Mouse (Mus musculus) intestine, embryonic 16.5 days (tissue): ENCODE data around the gene Ldlrad1. TPM values are rescaled to one million over a fixed set of nuclear protein-coding genes. Genes with fewer than 3 reads are reported as not detected.

ENCODE experiments used
- ATAC-seq: fragments of 200-750 bp; cut with Nextera tagmentation; 2 replicates; pipeline ENCODE4 v1.8.0; 2017; ENCODE audit warnings: moderate TSS enrichment, moderate library complexity
- H3K27ac ChIP-seq: fragments of 300-500 bp; sonication (generic); 2 replicates; pipeline ENCODE4 v1.5.1; 2014; ENCODE audit warnings: mild to moderate bottlenecking, low read length
- H3K27me3 ChIP-seq: fragments of 300-500 bp; sonication (generic); replicated peaks from 2 replicates; pipeline ENCODE4 v1.6.1; 2014; ENCODE audit warnings: low read length, control low read depth, mixed read lengths; ENCODE audit not compliant: control insufficient read depth, insufficient read depth
- H3K36me3 ChIP-seq: fragments of 300-500 bp; sonication (generic); 2 replicates; pipeline ENCODE4 v1.6.1; 2014; ENCODE audit warnings: low read length, control low read depth; ENCODE audit not compliant: control insufficient read depth, insufficient read depth
- H3K4me1 ChIP-seq: fragments of 300-500 bp; sonication (generic); 2 replicates; pipeline ENCODE4 v1.6.1; 2014; ENCODE audit warnings: low read length, control low read depth, mixed read lengths; ENCODE audit not compliant: control insufficient read depth, insufficient read depth
- H3K4me2 ChIP-seq: fragments of 300-500 bp; sonication (generic); 2 replicates; pipeline ENCODE4 v1.6.1; 2014; ENCODE audit warnings: low read depth, low read length, control low read depth
- H3K4me3 ChIP-seq: fragments of 300-500 bp; sonication (generic); 2 replicates; pipeline ENCODE4 v1.5.1; 2014; ENCODE audit warnings: mild to moderate bottlenecking, low read length
- H3K9ac ChIP-seq: fragments of 300-500 bp; sonication (generic); 2 replicates; pipeline ENCODE4 v1.6.1; 2014; ENCODE audit warnings: low read depth, low read length
- H3K9me3 ChIP-seq: fragments of 300-500 bp; sonication (generic); 2 replicates; pipeline ENCODE4 v1.6.1; 2016; ENCODE audit warnings: low read length, control low read depth; ENCODE audit not compliant: control insufficient read depth
- WGBS: fragments of 180-500 bp; shearing (Covaris S2); extraction: QIAGEN DNeasy Blood & Tissue Kit; methylation state at CpG from one replicate; pipeline ENCODE4 v1.1.7; 2014; 5-methylcytosine and 5-hydroxymethylcytosine counted together
- polyA plus RNA-seq: library from polyadenylated mRNA; unstranded; fragments of >200 nt; fragmentation: Nextera tagmentation; extraction: Ambion mirVana; gene quantifications from 2 replicates; pipeline ENCODE4 v1.2.1, GENCODE M21; 2015

Gene Ldlrad1
- polyA plus RNA-seq, 1 experiment from 2014 or later: not detected

DNA sequence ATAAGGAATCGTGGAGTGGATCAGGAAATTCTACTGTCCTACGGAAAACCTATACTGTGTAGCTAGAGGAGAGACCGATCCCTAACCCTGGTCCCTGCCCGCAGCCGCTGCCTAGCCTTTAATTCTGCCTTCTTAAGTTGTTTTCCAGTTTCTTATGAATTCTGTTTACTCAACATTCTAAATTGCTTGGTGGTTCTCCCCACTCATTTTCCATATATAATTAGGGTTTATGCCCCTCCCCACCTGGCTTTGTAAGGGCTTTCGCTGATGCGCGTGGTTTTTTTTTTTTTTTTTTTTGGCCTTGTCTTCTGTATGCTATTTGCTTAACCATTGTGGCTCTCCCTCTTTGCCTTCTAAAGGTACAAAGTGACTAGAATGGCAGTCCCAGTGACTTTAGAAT lies 29.4 kb upstream of the Ldlrad1 start:
- H3K9ac ChIP-seq: peak overlapping the region; percentile 94
- H3K27ac ChIP-seq: peak overlapping the region; percentile 100
- peak overlapping the region; percentile 99 for H3K4me3 ChIP-seq
- peak overlapping the region; percentile 65 for H3K4me2 ChIP-seq
- no peak for ATAC-seq
- H3K27me3 ChIP-seq: no peaks in the 10 kb centered on the region
- 1% methylated on average over 8 of the region's 8 CpGs for WGBS
- peaks cover 30% of the 10 kb centered on the region for H3K4me1 ChIP-seq
- no peaks in the 10 kb centered on the region for H3K9me3 ChIP-seq
- no peaks in the 10 kb centered on the region for H3K36me3 ChIP-seq

DNA sequence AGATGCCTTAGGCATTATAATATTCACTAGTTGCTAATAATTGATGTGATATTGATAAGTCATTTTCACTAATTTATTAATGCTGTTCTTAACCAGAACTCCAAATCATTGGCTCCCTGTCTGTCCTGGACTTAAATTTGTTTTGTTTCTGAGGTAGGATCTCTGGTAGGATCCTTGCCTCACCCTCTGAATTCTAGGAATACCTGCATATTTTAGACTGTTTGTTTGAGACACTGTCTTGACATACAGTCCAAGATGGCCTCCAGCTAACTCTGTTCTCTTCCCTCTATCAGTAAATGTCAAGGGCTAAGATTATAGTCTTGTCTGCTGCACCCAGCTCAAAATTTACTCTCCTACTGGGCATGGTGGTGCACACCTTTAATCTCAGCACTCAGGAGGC lies 28.2 kb upstream of the Ldlrad1 start:
- no peak for ATAC-seq
- Histone ChIP-seq H3K4me2 (no peak overlapping the region), H3K4me3 (no peak overlapping the region)

DNA sequence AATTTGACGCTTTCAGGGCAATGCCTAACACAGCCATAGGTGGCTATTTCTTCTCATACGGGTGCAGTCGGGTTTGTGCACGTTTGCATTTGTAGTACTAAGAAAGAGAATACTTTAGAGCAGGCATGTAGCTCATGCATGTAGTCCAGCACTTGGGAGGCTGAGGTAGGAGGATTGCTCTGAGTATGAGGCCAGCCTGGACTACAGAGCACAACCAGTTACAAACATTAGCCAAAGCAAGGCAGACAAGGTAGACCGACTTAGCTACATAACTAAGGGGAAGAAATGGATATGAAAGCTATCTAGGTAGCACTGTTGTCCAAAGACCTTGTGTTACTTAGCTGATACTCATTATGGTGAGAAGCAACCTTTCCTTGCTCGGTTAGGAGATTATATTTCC lies 27.1 kb upstream of the Ldlrad1 start:
- ATAC-seq: no peak
- 87% methylated on average over 6 of the region's 6 CpGs for WGBS
- Histone ChIP-seq H3K4me1 (peaks cover 30% of the 10 kb centered on the region), H3K27ac (no peak overlapping the region), H3K4me2 (no peak overlapping the region), H3K9me3 (no peaks in the 10 kb centered on the region), H3K4me3 (no peak overlapping the region), H3K36me3 (no peaks in the 10 kb centered on the region), H3K27me3 (no peaks in the 10 kb centered on the region), H3K9ac (no peak overlapping the region)

More for the DNA sequence above, 28.2 kb upstream of the Ldlrad1 start:
- no peaks in the 10 kb centered on the region for H3K27me3 ChIP-seq
- no peak overlapping the region for H3K27ac ChIP-seq
- H3K36me3 ChIP-seq: no peaks in the 10 kb centered on the region
- peaks cover 30% of the 10 kb centered on the region for H3K4me1 ChIP-seq
- no peaks in the 10 kb centered on the region for H3K9me3 ChIP-seq
- H3K9ac ChIP-seq: no peak overlapping the region

DNA sequence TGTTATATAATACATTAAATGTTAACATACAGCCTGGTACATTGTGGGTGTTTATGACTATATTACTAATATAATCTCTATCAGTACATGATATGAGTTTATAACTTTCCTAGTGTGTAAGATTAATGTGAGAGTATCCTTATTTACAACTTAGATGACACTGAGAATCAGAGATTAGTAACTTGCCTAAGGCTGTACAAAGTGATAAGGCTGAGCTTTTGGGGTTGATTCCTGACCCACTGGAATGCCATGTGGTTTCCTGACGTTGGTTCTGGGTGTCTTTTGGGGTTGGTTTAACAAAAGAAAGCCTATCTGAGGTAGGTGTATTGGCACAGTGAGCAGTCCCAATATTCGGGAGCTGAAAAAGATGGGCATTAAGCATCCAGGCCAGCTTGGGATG lies 26.2 kb upstream of the Ldlrad1 start:
- ATAC-seq: no peak
- peaks cover 28% of the 10 kb centered on the region for H3K4me1 ChIP-seq
- H3K27me3 ChIP-seq: no peaks in the 10 kb centered on the region
- no peaks in the 10 kb centered on the region for H3K36me3 ChIP-seq
- 56% methylated on average over 2 of the region's 2 CpGs for WGBS
- no peak overlapping the region for H3K4me3 ChIP-seq
- no peak overlapping the region for H3K4me2 ChIP-seq
- H3K9ac ChIP-seq: no peak overlapping the region
- H3K9me3 ChIP-seq: no peaks in the 10 kb centered on the region
- no peak overlapping the region for H3K27ac ChIP-seq

DNA sequence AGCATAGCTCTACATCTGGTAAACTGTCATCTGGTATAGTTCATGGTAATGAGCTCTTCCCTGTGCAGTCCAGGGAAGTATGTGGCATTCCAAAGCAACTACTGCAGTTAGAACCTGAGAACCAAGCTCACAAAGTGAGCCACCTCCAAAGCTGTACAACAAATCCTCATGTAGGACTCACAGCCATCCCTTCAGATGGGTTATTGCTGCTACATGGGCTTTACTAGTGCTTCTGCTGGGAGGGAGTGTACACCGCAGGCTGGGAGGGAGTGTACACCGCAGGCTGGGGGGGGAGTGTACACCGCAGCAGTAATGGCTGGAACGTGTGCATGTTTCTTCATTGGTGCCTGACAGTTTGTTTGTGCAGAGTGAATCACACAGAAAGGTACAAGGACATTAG lies 25.8 kb upstream of the Ldlrad1 start:
- Histone ChIP-seq H3K4me2 (no peak overlapping the region), H3K27me3 (no peaks in the 10 kb centered on the region), H3K4me1 (peaks cover 28% of the 10 kb centered on the region), H3K9me3 (no peaks in the 10 kb centered on the region), H3K27ac (no peak overlapping the region), H3K4me3 (no peak overlapping the region), H3K9ac (no peak overlapping the region), H3K36me3 (no peaks in the 10 kb centered on the region)
- WGBS: 72% methylated on average over 4 of the region's 4 CpGs
- no peak for ATAC-seq

DNA sequence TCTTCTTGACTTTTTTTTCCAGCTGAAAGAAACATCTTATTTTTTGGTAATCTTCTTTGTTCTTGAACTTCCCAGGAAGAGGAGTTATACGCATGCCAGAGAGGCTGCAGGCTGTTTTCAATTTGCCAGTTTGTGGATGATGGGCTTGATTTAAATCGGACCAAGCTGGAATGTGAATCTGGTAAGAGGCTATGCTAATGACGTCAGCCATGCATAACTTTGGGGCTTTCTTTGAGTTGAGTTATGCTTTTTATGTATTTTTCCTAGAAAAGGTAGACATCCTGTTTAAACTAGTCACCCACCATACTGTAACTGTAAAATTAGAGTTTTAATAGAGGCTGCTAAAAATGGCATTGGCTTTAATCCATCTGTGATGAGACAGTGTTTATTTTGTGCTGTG lies 23.3 kb upstream of the Ldlrad1 start:
- peaks cover 16% of the 10 kb centered on the region for H3K4me1 ChIP-seq
- no peaks in the 10 kb centered on the region for H3K27me3 ChIP-seq
- H3K4me2 ChIP-seq: no peak overlapping the region
- no peak overlapping the region for H3K9ac ChIP-seq
- no peak overlapping the region for H3K4me3 ChIP-seq
- 0 out of 2 replicates have a peak, but pooled peaks cover 2% of the 10 kb centered on the region for H3K36me3 ChIP-seq
- ATAC-seq: no peak
- no peaks in the 10 kb centered on the region for H3K9me3 ChIP-seq
- WGBS: 61% methylated on average over 3 of the region's 3 CpGs
- H3K27ac ChIP-seq: no peak overlapping the region

DNA sequence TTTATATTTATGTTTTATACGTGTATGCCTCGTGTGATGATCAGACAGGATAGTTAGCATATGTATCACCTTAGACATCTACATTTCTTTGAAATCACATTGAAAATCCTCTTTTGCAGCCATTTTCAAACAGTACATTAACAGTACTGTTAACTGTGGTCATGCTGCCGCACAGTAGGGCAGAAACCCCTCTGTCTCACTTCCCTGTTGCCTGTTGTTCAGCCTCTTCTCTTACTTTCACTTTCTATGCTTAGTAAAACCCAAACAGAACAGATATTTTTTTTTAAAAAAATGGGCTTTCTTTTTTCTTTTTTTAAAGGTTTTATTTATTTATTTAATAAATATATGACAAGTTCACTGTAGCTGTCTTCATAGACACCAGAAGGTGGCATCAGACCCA lies 15.1 kb upstream of the Ldlrad1 start:
- H3K27me3 ChIP-seq: no peaks in the 10 kb centered on the region
- H3K27ac ChIP-seq: no peak overlapping the region
- no peak for ATAC-seq
- no peaks in the 10 kb centered on the region for H3K9me3 ChIP-seq
- no peak overlapping the region for H3K4me2 ChIP-seq
- H3K4me1 ChIP-seq: no peaks in the 10 kb centered on the region
- H3K4me3 ChIP-seq: no peak overlapping the region
- 92% methylated on average over 3 of the region's 3 CpGs for WGBS
- H3K36me3 ChIP-seq: peaks cover 17% of the 10 kb centered on the region
- H3K9ac ChIP-seq: no peak overlapping the region

DNA sequence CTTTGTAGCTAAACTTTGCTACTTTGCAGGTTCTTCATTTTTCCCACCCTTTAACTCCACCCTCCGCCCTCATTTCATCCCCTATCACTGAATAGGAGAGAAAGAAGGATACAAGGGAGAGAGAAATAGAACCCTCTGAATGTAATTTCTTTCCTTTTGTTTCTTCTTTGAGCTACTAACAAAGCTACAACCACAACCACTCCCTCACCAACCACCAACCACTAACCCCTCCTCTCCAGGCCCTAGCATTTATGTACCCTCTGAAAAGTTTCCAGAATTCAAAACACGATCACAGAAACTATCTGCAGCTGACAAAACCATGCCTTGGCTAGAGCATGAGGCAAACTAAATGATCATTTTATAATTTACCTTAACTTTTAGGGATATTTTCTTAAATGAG lies 12.5 kb upstream of the Ldlrad1 start:
- no peaks in the 10 kb centered on the region for H3K27me3 ChIP-seq
- WGBS: 93% methylated on average over 2 of the region's 2 CpGs
- H3K4me2 ChIP-seq: no peak overlapping the region
- no peak overlapping the region for H3K27ac ChIP-seq
- ATAC-seq: no peak
- H3K36me3 ChIP-seq: peaks cover 14% of the 10 kb centered on the region
- H3K9ac ChIP-seq: no peak overlapping the region
- H3K4me1 ChIP-seq: no peaks in the 10 kb centered on the region
- H3K9me3 ChIP-seq: no peaks in the 10 kb centered on the region
- H3K4me3 ChIP-seq: no peak overlapping the region

DNA sequence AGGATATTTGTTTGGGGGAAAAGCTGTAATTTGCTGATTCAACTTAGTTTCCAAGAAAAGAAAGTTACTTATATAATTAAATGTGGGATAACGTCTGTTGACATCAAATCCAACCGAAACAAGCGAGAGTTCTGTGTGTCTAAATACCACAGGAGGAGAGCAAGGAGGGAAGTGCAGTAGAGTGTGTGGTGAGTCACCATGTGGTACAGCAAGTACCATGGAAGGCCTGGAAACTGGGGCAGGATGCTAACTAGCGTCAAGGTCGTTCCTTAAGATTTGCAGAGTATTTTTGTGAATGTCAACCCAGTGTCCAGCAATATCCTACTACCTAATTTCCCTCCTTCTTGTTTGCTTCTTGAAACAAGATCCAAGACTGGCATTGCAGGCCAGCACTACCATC lies 10.9 kb upstream of the Ldlrad1 start:
- peaks cover 15% of the 10 kb centered on the region; the same call in 1 of the 2 replicates for H3K36me3 ChIP-seq
- 92% methylated on average over 5 of the region's 5 CpGs for WGBS

DNA sequence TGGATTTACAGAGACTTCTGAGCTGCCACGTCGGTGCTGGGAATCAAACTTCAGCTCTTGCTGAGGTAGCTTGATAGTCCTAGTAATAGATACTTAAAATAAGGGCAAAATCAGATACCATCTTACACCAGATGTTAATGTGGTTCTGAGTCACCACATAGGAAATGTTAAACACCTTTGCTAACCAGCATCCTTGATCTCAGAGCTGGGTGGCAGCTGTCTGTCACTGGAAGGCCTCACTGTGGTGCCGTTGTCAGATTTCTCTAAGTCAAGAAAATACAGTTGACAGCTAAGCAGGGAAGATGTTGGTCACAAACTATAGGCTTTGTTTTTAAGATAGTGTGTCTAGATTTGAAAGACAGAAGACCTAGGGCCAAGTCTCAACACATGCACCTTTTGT lies 7.2 kb upstream of the Ldlrad1 start:
- H3K4me2 ChIP-seq: no peak overlapping the region
- WGBS: 93% methylated on average over 3 of the region's 3 CpGs
- no peaks in the 10 kb centered on the region for H3K27me3 ChIP-seq
- no peak overlapping the region for H3K4me3 ChIP-seq
- peaks cover 10% of the 10 kb centered on the region; the same call in 1 of the 2 replicates for H3K36me3 ChIP-seq
- H3K4me1 ChIP-seq: no peaks in the 10 kb centered on the region
- no peak for ATAC-seq
- H3K9me3 ChIP-seq: no peaks in the 10 kb centered on the region
- no peak overlapping the region for H3K9ac ChIP-seq
- no peak overlapping the region for H3K27ac ChIP-seq

More for the DNA sequence above, 10.9 kb upstream of the Ldlrad1 start:
- Histone ChIP-seq H3K9me3 (no peaks in the 10 kb centered on the region), H3K27ac (no peak overlapping the region), H3K9ac (no peak overlapping the region), H3K4me2 (no peak overlapping the region), H3K4me1 (no peaks in the 10 kb centered on the region), H3K27me3 (no peaks in the 10 kb centered on the region), H3K4me3 (no peak overlapping the region)
- ATAC-seq: no peak
